Mouse (Mus musculus): Measurements from ENCODE around the gene Gm11634.
A peak's percentile ranks its signal among the peaks of the same experiment; 100 is the strongest.

Gene Gm11634

GRCm38 (mm10) chr11:101568421-101568820 lies 30.6 kb downstream of the Gm11634 start:
- no peak for DNase-seq (ENCODE audit: low spot score in 2 of 2)

GRCm38 (mm10) chr11:101562391-101562790 lies 36.7 kb downstream of the Gm11634 start:
- no peak for DNase-seq (ENCODE audit: low spot score in 2 of 2)

GRCm38 (mm10) chr11:101556954-101557353 lies 42.1 kb downstream of the Gm11634 start:
- no peak for DNase-seq (ENCODE audit: low spot score in 2 of 2)

- peak in 1 of 2 experiments; percentile 20 for DNase-seq (ENCODE audit: low spot score in 2 of 2)
Measured at GRCm38 (mm10) chr11:101556541-101556940, 42.5 kb downstream of the Gm11634 start.

- no peak for DNase-seq (ENCODE audit: low spot score in 2 of 2)
Measured at GRCm38 (mm10) chr11:101553354-101553930, 45.6 kb downstream of the Gm11634 start.

- peak; percentile 84 to 98 for DNase-seq (ENCODE audit: low spot score in 2 of 2)
Measured at GRCm38 (mm10) chr11:101552476-101553300, 46.4 kb downstream of the Gm11634 start.

GRCm38 (mm10) chr11:101551751-101552475 lies 47.1 kb downstream of the Gm11634 start, which contains the start of the genes Brca1 and Nbr1:
Gene Brca1, minus strand, starts transcription at chr11:101551955.
Gene Nbr1, plus strand, starts transcription at chr11:101552149.
- peak; percentile 75 to 86 for DNase-seq (ENCODE audit: low spot score in 2 of 2)

GRCm38 (mm10) chr11:101548526-101548925 lies 50.5 kb downstream of the Gm11634 start:
- no peak for DNase-seq (ENCODE audit: low spot score in 2 of 2)

GRCm38 (mm10) chr11:101544132-101544531 lies 54.9 kb downstream of the Gm11634 start:
- DNase-seq (ENCODE audit: low spot score in 2 of 2), result no peak
